Mouse (Mus musculus) neural tube, embryonic 14.5 days (tissue): ENCODE results near the gene Flt1. TPM values are rescaled to one million over a fixed set of nuclear protein-coding genes. Genes with fewer than 3 reads are reported as not detected.

Experiments
- ATAC-seq: fragments of 200-750 bp; cut with Nextera tagmentation; 2 replicates; pipeline ENCODE4 v1.8.0; 2017; ENCODE audit warnings: low read depth, mild to moderate bottlenecking, moderate TSS enrichment, moderate library complexity
- H3K27ac ChIP-seq: fragments of 300-500 bp; sonication (generic); 2 replicates; pipeline ENCODE4 v1.5.1; 2014; ENCODE audit warnings: low read depth, mild to moderate bottlenecking, control low read depth, low read length, moderate library complexity, mixed read lengths
- H3K27me3 ChIP-seq: fragments of 300-500 bp; sonication (generic); 2 replicates; pipeline ENCODE4 v1.6.1; 2014; ENCODE audit warnings: low read length; ENCODE audit not compliant: control insufficient read depth, insufficient read depth
- H3K36me3 ChIP-seq: fragments of 300-500 bp; sonication (generic); 2 replicates; pipeline ENCODE4 v1.6.1; 2014; ENCODE audit warnings: low read length, mixed read lengths; ENCODE audit not compliant: control insufficient read depth, insufficient read depth
- H3K4me1 ChIP-seq: fragments of 300-500 bp; sonication (generic); 2 replicates; pipeline ENCODE4 v1.6.1; 2014; ENCODE audit warnings: low read length; ENCODE audit not compliant: control insufficient read depth, insufficient read depth
- H3K4me2 ChIP-seq: fragments of 300-500 bp; sonication (generic); 2 replicates; pipeline ENCODE4 v1.6.1; 2014; ENCODE audit warnings: mild to moderate bottlenecking, low read depth, low read length, control low read depth
- H3K4me3 ChIP-seq: fragments of 300-500 bp; sonication (generic); 2 replicates; pipeline ENCODE4 v1.5.1; 2014; ENCODE audit warnings: low read depth, low read length, control low read depth, mixed read lengths
- H3K9ac ChIP-seq: fragments of 300-500 bp; sonication (generic); replicated peaks from 2 replicates; pipeline ENCODE4 v1.6.1; 2014; ENCODE audit warnings: low read depth, mild to moderate bottlenecking, control low read depth, low read length, mixed read lengths
- H3K9me3 ChIP-seq: fragments of 300-500 bp; sonication (generic); 2 replicates; pipeline ENCODE4 v1.6.1; 2016; ENCODE audit warnings: low read length; ENCODE audit not compliant: control insufficient read depth
- WGBS: fragments of 180-500 bp; shearing (Covaris S2); extraction: QIAGEN DNeasy Blood & Tissue Kit; methylation state at CpG from one replicate; pipeline ENCODE4 v1.1.7; 2014; 5-methylcytosine and 5-hydroxymethylcytosine counted together
- polyA plus RNA-seq: library from polyadenylated mRNA; unstranded; fragments of >200 nt; fragmentation: Nextera tagmentation; extraction: Ambion mirVana; gene quantifications from 2 replicates; pipeline ENCODE4 v1.2.1, GENCODE M21; 2014

Gene Flt1
- polyA plus RNA-seq, 1 experiment from 2014 or later = 9.9 TPM

- no peaks in the 10 kb centered on the region for H3K9me3 ChIP-seq
- no peaks in the 10 kb centered on the region for H3K36me3 ChIP-seq
- 0 out of 2 replicates have a peak, but pooled peaks cover 4% of the 10 kb centered on the region for H3K4me1 ChIP-seq
- H3K27me3 ChIP-seq = no peaks in the 10 kb centered on the region
- no peak overlapping the region for H3K4me2 ChIP-seq
- no peak for ATAC-seq
- no peak overlapping the region for H3K4me3 ChIP-seq
- no peak overlapping the region for H3K27ac ChIP-seq
- H3K9ac ChIP-seq = no peak overlapping the region
- WGBS = 86% methylated on average over 12 of the region's 12 CpGs
These were observed 42.0 kb downstream of the Flt1 start for GRCm38 (mm10) chr5:147683707-147684323.

GRCm38 (mm10) chr5:147681224-147681623, 44.6 kb downstream of the Flt1 start:
- H3K27me3 ChIP-seq = no peaks in the 10 kb centered on the region
- 0 out of 2 replicates have a peak, but pooled peaks cover 4% of the 10 kb centered on the region for H3K4me1 ChIP-seq
- H3K9ac ChIP-seq = no peak overlapping the region
- no peak overlapping the region for H3K27ac ChIP-seq
- ATAC-seq = no peak
- H3K4me2 ChIP-seq = no peak overlapping the region
- H3K36me3 ChIP-seq = no peaks in the 10 kb centered on the region
- 22% methylated on average over 10 of the region's 10 CpGs for WGBS
- H3K4me3 ChIP-seq = no peak overlapping the region
- no peaks in the 10 kb centered on the region for H3K9me3 ChIP-seq

GRCm38 (mm10) chr5:147680711-147681110, 45.1 kb downstream of the Flt1 start:
- no peak overlapping the region for H3K4me3 ChIP-seq
- no peak overlapping the region for H3K27ac ChIP-seq
- ATAC-seq = no peak
- no peaks in the 10 kb centered on the region for H3K9me3 ChIP-seq
- no peak overlapping the region for H3K4me2 ChIP-seq
- no peak overlapping the region for H3K9ac ChIP-seq
- no peaks in the 10 kb centered on the region for H3K27me3 ChIP-seq
- no peaks in the 10 kb centered on the region for H3K36me3 ChIP-seq
- 0 out of 2 replicates have a peak, but pooled peaks cover 4% of the 10 kb centered on the region for H3K4me1 ChIP-seq
- WGBS = 39% methylated on average over 5 of the region's 5 CpGs

- H3K4me2 ChIP-seq = no peak overlapping the region
- H3K4me1 ChIP-seq = 0 out of 2 replicates have a peak, but pooled peaks cover 4% of the 10 kb centered on the region
- no peak overlapping the region for H3K27ac ChIP-seq
- WGBS = 67% methylated on average over 12 of the region's 12 CpGs
- no peaks in the 10 kb centered on the region for H3K36me3 ChIP-seq
- H3K27me3 ChIP-seq = no peaks in the 10 kb centered on the region
- H3K9me3 ChIP-seq = no peaks in the 10 kb centered on the region
- no peak overlapping the region for H3K9ac ChIP-seq
- no peak for ATAC-seq
- H3K4me3 ChIP-seq = no peak overlapping the region
These were observed 46.5 kb downstream of the Flt1 start for GRCm38 (mm10) chr5:147679316-147679715.

- H3K9me3 ChIP-seq = no peaks in the 10 kb centered on the region
- H3K36me3 ChIP-seq = no peaks in the 10 kb centered on the region
- H3K4me3 ChIP-seq = no peak overlapping the region
- H3K27ac ChIP-seq = no peak overlapping the region
- WGBS = 78% methylated on average over 5 of the region's 5 CpGs
- ATAC-seq = no peak
- H3K4me1 ChIP-seq = no peaks in the 10 kb centered on the region
- H3K9ac ChIP-seq = no peak overlapping the region
- H3K27me3 ChIP-seq = no peaks in the 10 kb centered on the region
- H3K4me2 ChIP-seq = no peak overlapping the region
These were observed 50.0 kb downstream of the Flt1 start for GRCm38 (mm10) chr5:147675791-147676190.

- no peak overlapping the region for H3K9ac ChIP-seq
- WGBS = 82% methylated on average over 19 of the region's 19 CpGs
- ATAC-seq = no peak
- no peak overlapping the region for H3K4me3 ChIP-seq
- no peaks in the 10 kb centered on the region for H3K36me3 ChIP-seq
- no peaks in the 10 kb centered on the region for H3K9me3 ChIP-seq
- no peaks in the 10 kb centered on the region for H3K4me1 ChIP-seq
- no peak overlapping the region for H3K4me2 ChIP-seq
- H3K27me3 ChIP-seq = no peaks in the 10 kb centered on the region
- H3K27ac ChIP-seq = no peak overlapping the region
These were observed 53.9 kb downstream of the Flt1 start for GRCm38 (mm10) chr5:147671765-147672424.

- Histone ChIP-seq H3K27ac (no peak overlapping the region), H3K4me3 (no peak overlapping the region), H3K9ac (no peak overlapping the region), H3K9me3 (no peaks in the 10 kb centered on the region), H3K4me1 (no peaks in the 10 kb centered on the region), H3K4me2 (no peak overlapping the region), H3K36me3 (no peaks in the 10 kb centered on the region), H3K27me3 (no peaks in the 10 kb centered on the region)
- 86% methylated on average over 15 of the region's 15 CpGs for WGBS
- ATAC-seq = no peak
These were observed 57.0 kb downstream of the Flt1 start for GRCm38 (mm10) chr5:147668637-147669344.

- no peak for ATAC-seq
- Histone ChIP-seq H3K4me2 (no peak overlapping the region), H3K9ac (no peak overlapping the region), H3K27ac (no peak overlapping the region), H3K36me3 (no peaks in the 10 kb centered on the region), H3K9me3 (no peaks in the 10 kb centered on the region), H3K27me3 (no peaks in the 10 kb centered on the region), H3K4me1 (no peaks in the 10 kb centered on the region), H3K4me3 (no peak overlapping the region)
- 85% methylated on average over 13 of the region's 13 CpGs for WGBS
These were observed 59.9 kb downstream of the Flt1 start for GRCm38 (mm10) chr5:147665946-147666345.

GRCm38 (mm10) chr5:147665381-147665780, 60.4 kb downstream of the Flt1 start:
- WGBS = 94% methylated on average over 9 of the region's 9 CpGs
- no peaks in the 10 kb centered on the region for H3K36me3 ChIP-seq
- H3K4me3 ChIP-seq = no peak overlapping the region
- no peaks in the 10 kb centered on the region for H3K27me3 ChIP-seq
- H3K27ac ChIP-seq = no peak overlapping the region
- ATAC-seq = no peak
- H3K9ac ChIP-seq = no peak overlapping the region
- H3K4me1 ChIP-seq = no peaks in the 10 kb centered on the region
- H3K4me2 ChIP-seq = no peak overlapping the region
- no peaks in the 10 kb centered on the region for H3K9me3 ChIP-seq
